Mouse (Mus musculus): ENCODE data around the gene Spata31d1a. TPM values are rescaled to one million over a fixed set of nuclear protein-coding genes. Genes with fewer than 3 reads are reported as not detected.
A peak's percentile ranks its signal among the peaks of the same experiment; 100 is the strongest.

Spata31d1a gene
- polyA plus RNA-seq, 1 experiment from 2014 or later: 0.01 TPM

DNA sequence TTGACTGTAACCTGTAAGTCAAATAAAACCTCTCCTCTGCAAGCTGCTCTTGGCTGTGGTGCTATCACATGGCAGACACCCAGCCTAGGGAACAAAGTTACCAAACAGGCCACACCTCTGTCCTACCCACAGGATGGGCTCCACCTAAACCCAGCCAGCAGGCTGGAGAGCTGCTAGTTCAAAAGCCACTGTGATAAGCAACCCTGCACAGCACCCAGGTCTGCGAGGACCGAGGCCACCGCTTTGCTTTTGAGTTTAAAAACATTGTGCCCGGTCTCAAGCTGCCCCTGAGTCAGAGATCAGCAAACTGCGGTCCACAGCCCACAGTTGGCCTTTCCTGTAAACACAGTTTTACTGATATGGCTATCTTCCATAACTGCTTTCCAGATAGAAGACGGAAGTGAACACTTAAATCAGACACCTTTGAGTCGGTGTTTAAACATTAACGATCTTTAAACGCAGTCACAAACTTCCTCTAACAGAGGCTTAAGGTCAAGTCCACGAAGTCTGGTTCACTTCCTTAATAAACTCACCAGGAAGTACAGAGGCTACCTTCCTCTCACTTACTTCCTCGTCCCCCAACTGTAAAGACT lies 41.5 kb downstream of the Spata31d1a start:
- POLR2A ChIA-PET: no interaction called here
- CTCF ChIA-PET: interaction anchor here (0.8 kb wide), 1 partner anchor 23 kb away, joined by 3 read pairs; no protein-coding TSS in a partner anchor
- in situ Hi-C loops (cut with MboI; ENCODE audit: low pct_unique_long_range_greater_than_20kb): no loop called here
- no peak for ATAC-seq
- no peak for TF ChIP-seq CTCF (IDR thresholded peaks at IDR 0.05)
- DNase-seq (ENCODE audit: low read depth, low spot score): no peak
- no peaks in the 10 kb centered on the region for H3K27me3 ChIP-seq

DNA sequence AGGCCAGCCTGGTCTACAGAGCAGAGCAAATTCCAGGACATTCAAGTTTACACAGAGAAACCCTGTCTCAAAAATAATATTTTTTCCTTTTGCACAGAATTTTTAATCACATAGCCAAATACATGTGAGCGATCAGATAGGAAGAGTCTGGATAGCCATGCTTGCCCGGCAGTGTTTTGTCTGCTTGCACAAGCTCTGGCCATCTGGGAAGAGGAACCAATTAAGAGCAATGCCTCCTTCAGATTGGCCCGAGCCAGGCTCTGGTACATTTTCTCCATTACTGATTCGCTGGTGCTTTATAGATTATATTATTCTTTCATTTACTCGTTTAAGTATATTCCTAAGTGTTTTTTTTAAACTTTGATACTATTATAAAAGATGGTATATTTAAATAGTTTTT lies 42.4 kb downstream of the Spata31d1a start:
- CTCF ChIA-PET: interaction anchor here (0.8 kb wide), 1 partner anchor 22 kb away, joined by 3 read pairs; no protein-coding TSS in a partner anchor
- no peaks in the 10 kb centered on the region for H3K27me3 ChIP-seq
- DNase-seq (ENCODE audit: low read depth, low spot score): no peak
- in situ Hi-C loops (cut with MboI; ENCODE audit: low pct_unique_long_range_greater_than_20kb): no loop called here
- no peak for ATAC-seq
- POLR2A ChIA-PET: no interaction called here
- TF ChIP-seq CTCF (IDR thresholded peaks at IDR 0.05): no peak

DNA sequence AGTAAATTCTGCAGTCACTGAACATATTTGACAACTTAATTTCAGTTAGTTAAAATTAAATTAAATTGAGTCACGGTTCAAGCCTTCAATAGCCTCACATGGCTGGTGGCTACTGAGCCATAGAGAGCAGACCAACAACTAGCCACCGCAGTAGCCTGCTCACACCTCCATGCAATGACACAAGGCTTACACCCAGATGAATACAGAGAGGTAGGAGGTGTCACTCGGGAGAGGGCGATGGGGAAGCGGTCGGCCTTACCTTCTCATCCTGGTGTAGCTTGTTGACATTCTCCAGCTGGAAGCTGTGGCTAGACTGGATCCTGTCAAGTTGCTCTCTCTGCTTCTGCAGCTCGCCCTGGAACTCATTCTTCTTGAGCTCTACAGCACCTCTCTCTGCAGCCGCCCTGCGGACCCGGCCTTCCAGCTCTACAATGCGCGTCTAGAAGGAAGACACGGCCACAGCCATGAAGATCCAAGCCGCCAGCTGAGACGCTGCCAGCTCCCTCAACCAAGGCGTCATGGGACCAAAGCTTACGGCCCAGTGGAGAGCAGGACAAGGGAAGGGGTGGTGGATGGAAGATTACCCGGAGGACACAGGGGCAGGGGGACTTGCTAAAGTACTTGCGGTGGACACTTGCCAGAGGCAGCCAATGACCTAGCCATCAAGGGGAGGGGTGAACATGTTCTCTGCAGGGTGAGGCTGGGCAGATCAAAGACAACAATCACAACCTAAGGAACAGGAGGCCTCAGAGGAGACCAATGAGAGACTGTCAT lies 46.0 kb downstream of the Spata31d1a start:
- H3K27me3 ChIP-seq: no peaks in the 10 kb centered on the region
- ChIA-PET CTCF (interaction anchor here (1.1 to 1.9 kb wide), 6 partner anchors 10 to 64 kb away, joined by 3 to 6 read pairs (median 4); partner anchors contain the start of gene Golm1), POLR2A (interaction anchor here (1.0 to 2.2 kb wide), 4 partner anchors 11 to 59 kb away, joined by 3 to 7 read pairs (median 4); partner anchors contain the start of gene Golm1)
- no peak for TF ChIP-seq CTCF (IDR thresholded peaks at IDR 0.05)
- in situ Hi-C loops (cut with MboI; ENCODE audit: low pct_unique_long_range_greater_than_20kb): no loop called here
- peak; percentile 68 for DNase-seq (ENCODE audit: low read depth, low spot score)
- peak; percentile 85 for ATAC-seq

DNA sequence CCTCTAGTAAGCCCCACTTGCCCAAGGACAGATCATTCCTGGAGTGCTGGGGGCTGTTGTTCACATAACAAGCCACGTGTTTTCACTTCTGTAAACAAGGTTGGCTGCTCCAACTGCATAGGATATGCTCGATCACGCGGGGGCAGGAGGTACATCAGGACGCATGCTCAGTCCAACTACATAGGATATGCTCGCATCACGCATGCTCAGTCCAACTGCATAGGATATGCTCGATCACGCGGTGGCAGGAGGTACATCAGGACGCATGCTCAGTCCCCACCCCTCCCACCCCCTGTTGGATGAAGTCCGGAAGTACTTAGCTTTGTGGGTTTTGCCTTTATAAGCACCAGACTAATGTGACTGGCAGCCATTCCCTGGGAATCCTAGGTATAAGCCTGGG lies 48.2 kb downstream of the Spata31d1a start:
- ChIA-PET CTCF (no interaction called here), POLR2A (interaction anchor here (1.0 kb wide), 1 partner anchor 26 kb away, joined by 3 read pairs; no protein-coding TSS in a partner anchor)
- in situ Hi-C loops (cut with MboI; ENCODE audit: low pct_unique_long_range_greater_than_20kb): no loop called here

DNA sequence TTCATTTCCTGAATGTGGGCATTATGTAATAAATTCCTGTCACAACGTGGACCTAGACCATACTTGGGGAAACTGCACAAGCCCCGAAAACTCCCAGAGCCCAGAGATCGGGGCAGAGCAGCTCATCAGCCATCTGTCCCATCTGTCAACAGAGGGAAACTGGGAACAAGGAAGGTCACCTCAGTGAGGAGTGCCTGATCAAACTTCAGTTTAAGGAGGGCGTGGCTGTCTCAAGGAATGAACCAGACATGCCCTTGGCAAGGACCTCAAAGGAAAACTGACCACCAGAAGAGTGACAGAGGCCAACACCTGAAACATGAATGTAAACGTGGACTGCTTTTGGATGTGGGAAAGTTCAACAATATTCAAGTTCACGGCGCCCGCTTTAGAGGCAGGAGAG lies 48.7 kb downstream of the Spata31d1a start:
- in situ Hi-C loops (cut with MboI; ENCODE audit: low pct_unique_long_range_greater_than_20kb): no loop called here
- POLR2A ChIA-PET: interaction anchor here (1.0 kb wide), 1 partner anchor 25 kb away, joined by 3 read pairs; no protein-coding TSS in a partner anchor

More for the DNA sequence above, 48.2 kb downstream of the Spata31d1a start:
- no peak for ATAC-seq
- H3K27me3 ChIP-seq: no peaks in the 10 kb centered on the region
- no peak for DNase-seq (ENCODE audit: low read depth, low spot score)
- no peak for TF ChIP-seq CTCF (IDR thresholded peaks at IDR 0.05)

DNA sequence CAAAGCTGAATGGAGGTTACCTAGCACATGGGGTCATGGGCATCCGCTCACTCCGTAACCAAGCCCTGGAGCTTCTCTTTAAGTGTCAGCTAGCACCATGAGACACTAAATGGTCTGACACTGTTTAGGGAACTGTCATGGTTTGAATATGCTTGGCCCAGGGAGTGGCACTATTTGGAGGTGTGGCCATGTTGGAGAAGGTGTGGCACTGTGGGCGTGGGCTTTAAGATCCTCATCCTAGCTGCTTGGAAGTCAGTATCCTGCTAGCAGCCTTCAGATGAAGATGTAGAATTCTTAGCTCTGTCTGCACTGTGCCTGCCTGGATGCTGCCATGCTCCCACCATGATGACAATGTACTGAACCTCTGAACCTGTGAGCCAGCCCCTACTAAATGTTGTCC lies 49.8 kb downstream of the Spata31d1a start:
- POLR2A ChIA-PET: no interaction called here
- H3K27me3 ChIP-seq: no peaks in the 10 kb centered on the region
- TF ChIP-seq CTCF (IDR thresholded peaks at IDR 0.05): no peak
- DNase-seq (ENCODE audit: low read depth, low spot score) (no peak), ATAC-seq (no peak)
- CTCF ChIA-PET: no interaction called here
- in situ Hi-C loops (cut with MboI; ENCODE audit: low pct_unique_long_range_greater_than_20kb): no loop called here

More for the DNA sequence above, 48.7 kb downstream of the Spata31d1a start:
- ATAC-seq (no peak), DNase-seq (ENCODE audit: low read depth, low spot score) (no peak)
- CTCF ChIA-PET: no interaction called here
- H3K27me3 ChIP-seq: no peaks in the 10 kb centered on the region
- TF ChIP-seq CTCF (IDR thresholded peaks at IDR 0.05): no peak

DNA sequence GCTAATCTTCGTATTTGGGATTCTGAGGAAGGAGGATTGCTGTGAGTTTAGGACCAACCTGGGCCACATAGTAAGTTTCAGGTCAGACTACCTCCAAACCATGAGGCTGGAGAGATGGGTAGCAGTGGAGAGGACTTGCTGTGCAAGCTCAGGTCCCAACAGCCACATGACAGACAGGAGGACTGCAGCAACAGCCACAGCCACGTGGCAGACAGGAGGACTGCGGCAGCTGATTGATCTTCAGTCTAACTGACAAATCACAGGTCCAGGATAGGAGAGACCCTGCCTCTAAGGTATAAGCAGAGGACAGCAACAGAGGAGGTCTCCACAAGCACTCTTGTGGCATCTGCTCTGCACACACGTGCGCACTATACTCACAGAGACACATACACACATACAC lies 52.3 kb downstream of the Spata31d1a start:
- no peak for DNase-seq (ENCODE audit: low read depth, low spot score)
- CTCF ChIA-PET: no interaction called here
- POLR2A ChIA-PET: no interaction called here
- in situ Hi-C loops (cut with MboI; ENCODE audit: low pct_unique_long_range_greater_than_20kb): no loop called here
- H3K27me3 ChIP-seq: no peaks in the 10 kb centered on the region
- no peak for ATAC-seq
- no peak for TF ChIP-seq CTCF (IDR thresholded peaks at IDR 0.05)

DNA sequence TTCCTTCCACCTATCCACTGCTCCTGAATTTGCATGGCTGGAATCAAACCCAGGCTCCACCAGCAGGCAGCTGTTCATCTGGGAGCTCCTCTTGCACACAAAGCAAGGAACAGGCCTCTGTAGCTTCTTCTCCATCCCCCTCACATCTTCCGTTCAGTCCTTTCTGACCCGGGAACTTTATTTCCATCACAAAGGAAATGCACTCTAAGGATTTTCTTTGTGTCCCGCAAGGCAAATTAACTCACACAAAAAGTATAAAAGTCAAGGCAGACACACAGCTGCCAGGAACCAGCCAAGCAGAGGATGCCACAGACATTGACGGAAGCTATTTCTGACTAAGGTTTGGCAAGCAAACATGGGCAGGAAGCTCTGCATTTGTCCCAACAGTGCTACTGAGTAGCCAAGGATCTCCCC lies 53.1 kb downstream of the Spata31d1a start:
- DNase-seq (ENCODE audit: low read depth, low spot score): no peak
- TF ChIP-seq CTCF (IDR thresholded peaks at IDR 0.05): no peak
- POLR2A ChIA-PET: no interaction called here

DNA sequence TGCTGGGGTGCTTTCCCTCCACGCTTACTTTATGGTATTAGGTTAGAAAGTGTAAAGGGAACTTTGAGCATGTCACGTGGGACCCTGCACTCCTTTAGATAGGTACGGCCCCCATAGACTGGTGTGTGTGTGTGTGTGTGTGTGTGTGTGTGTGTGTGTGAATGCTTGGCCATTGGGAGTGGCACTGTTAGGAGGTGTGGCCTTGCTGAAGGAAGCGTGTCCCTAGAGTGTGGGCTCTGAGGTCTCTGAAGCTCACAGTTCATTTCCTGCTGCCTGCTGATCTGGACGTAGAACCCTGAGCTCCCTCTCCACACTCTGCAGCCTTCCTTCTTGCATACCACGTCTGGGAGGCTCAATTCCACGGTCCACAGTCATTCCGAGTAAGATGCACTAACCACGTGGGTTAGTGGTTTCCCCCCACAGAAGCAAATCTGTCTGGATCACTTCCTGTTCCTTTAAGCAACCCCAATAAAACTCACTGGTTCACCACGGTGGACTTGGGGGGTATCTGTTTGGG lies 53.8 kb downstream of the Spata31d1a start:
- ChIA-PET POLR2A (interaction anchor here (0.5 kb wide), 1 partner anchor 18 kb away, joined by 3 read pairs; no protein-coding TSS in a partner anchor), CTCF (interaction anchor here (1.0 kb wide), 1 partner anchor 13 kb away, joined by 3 read pairs; no protein-coding TSS in a partner anchor)
- no peak for DNase-seq (ENCODE audit: low read depth, low spot score)
- in situ Hi-C loops (cut with MboI; ENCODE audit: low pct_unique_long_range_greater_than_20kb): no loop called here
- H3K27me3 ChIP-seq: no peaks in the 10 kb centered on the region
- no peak for TF ChIP-seq CTCF (IDR thresholded peaks at IDR 0.05)
- ATAC-seq: peak; percentile 31

More for the DNA sequence above, 53.1 kb downstream of the Spata31d1a start:
- H3K27me3 ChIP-seq: no peaks in the 10 kb centered on the region
- peak; percentile 17 for ATAC-seq
- CTCF ChIA-PET: interaction anchor here (1.0 kb wide), 1 partner anchor 13 kb away, joined by 3 read pairs; no protein-coding TSS in a partner anchor
- in situ Hi-C loops (cut with MboI; ENCODE audit: low pct_unique_long_range_greater_than_20kb): no loop called here

DNA sequence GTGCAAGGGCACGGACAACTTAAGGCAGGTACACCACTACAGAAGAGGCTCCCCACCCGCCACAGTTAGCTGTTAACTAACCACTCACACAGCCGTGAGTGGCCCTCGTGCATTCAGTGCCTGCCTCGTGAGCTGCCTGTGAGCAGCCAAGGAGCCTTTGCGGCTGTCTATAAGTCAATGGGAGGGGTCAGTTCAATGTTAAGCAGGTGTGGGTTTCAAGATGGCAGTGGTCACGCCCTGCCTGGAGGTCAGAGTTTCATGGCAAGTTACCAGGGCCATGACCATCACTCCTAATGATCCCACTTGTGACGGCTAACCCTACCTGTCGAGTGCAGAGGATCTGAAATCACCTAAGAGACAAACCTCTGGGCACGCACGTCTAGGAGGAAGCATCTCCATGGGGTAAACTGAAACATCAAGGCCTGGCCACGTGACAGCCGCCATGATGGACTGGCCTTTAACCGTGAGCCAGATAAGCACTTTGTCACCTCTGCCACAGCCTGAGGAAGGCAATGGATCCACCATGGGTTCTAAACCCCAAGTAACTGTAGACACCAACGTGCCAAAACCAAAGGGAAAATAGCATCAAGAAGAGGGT lies 54.3 kb downstream of the Spata31d1a start:
- in situ Hi-C loops (cut with MboI; ENCODE audit: low pct_unique_long_range_greater_than_20kb): no loop called here
- DNase-seq (ENCODE audit: low read depth, low spot score) (no peak), ATAC-seq (no peak)
- no peak for TF ChIP-seq CTCF (IDR thresholded peaks at IDR 0.05)
- no peaks in the 10 kb centered on the region for H3K27me3 ChIP-seq
- ChIA-PET POLR2A (interaction anchor here (0.5 kb wide), 1 partner anchor 18 kb away, joined by 3 read pairs; no protein-coding TSS in a partner anchor), CTCF (no interaction called here)
